Mouse (Mus musculus) gastrocnemius, postnatal 10 days (tissue): ENCODE results near the gene 1700028P14Rik. TPM values are rescaled to one million over a fixed set of nuclear protein-coding genes. Genes with fewer than 3 reads are reported as not detected.

ENCODE experiments used
- DNase-seq: peaks from one replicate; pipeline ENCODE4 v3.0.0; 2021; ENCODE audit warnings: mixed read lengths
- total RNA-seq, 2 experiments: library from RNA; stranded (reverse); gene quantifications; 2 replicates each; pipeline ENCODE4 v1.2.3; 2021

1700028P14Rik gene
- total RNA-seq, 2 experiments from 2014 or later: not detected

- DNase-seq: no peak
Measured at GRCm38 (mm10) chr19:23607951-23608350, 44.7 kb downstream of the 1700028P14Rik start.

- DNase-seq: no peak
Measured at GRCm38 (mm10) chr19:23594950-23595349, 57.7 kb downstream of the 1700028P14Rik start.

GRCm38 (mm10) chr19:23578606-23579355 lies 73.8 kb downstream of the 1700028P14Rik start:
- no peak for DNase-seq

DNA sequence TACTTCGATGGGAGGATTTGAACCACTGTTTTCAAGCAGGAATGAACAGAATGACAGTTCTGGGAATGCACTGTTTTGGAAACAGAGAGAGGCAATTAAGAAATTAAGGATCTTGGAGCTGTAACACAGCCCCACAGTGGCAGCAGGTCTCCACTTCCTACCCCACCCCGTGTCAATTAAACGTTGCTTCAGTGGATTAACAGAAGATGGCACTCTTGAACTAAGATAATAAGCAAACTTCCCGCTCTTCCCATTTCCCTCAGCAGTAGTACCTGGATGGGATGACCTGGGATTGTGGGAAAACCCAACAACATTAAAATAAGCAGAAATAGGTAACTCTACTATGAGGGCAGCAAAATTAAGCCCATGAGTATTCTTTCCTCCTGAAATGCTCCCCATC lies 75.9 kb downstream of the 1700028P14Rik start:
- no peak for DNase-seq

DNA sequence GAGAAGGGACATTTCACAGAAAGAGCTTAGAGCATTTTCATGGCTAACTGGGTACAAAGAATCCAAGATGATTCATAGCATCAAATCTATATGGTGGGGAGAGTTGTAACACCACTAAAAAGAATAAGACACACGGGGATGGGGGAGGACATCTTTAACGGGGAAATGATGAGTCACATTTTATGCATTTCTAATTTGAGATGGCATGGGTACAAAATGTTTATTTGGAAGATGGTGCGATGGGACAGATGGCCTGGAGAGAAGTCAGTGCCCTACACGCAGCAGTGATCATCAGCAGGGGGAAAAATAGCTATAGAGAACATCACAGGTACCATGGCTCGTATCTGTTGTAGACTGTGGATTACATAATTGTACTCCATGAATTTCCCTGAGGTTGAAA lies 88.9 kb downstream of the 1700028P14Rik start:
- no peak for DNase-seq

- DNase-seq: no peak
Measured at GRCm38 (mm10) chr19:23562588-23562987, 90.0 kb downstream of the 1700028P14Rik start.

DNA sequence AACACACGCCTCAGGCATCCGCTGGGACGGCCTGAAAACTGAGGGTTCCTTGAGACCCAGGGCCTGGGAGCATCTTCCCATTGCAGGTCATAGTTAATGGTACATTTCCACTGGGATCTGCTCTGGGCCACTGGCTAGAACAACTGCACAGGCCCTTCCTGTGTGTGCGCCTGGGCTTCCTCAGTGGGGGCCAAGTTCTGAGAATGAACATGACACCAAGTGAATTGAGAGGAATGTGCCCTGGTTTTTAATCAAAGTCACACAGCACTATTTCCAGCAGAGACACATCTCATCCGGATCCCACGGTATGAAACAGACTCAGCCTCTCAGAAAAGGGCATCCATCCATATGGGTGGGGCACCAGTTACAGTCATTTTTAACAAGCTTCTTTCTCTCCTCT lies 90.6 kb downstream of the 1700028P14Rik start:
- DNase-seq: no peak

DNA sequence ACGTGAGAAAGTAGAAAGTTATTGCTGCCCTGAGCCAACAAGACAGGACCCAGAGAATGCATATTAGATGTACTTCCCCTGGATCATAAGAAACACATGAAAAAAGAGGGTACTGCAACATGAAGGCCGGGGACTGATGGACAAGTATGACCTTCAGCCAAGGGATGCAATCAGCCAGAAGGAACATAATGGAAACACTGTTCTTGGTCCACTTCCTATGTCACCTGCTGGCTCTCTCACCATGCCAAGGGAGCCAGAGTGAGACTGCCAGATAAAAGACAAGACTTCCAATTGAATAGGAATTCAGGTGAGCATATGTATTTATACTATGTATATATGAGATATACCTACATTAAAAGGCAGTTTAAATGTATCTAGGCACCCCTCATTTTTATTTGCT lies 99.2 kb downstream of the 1700028P14Rik start:
- no peak for DNase-seq

DNA sequence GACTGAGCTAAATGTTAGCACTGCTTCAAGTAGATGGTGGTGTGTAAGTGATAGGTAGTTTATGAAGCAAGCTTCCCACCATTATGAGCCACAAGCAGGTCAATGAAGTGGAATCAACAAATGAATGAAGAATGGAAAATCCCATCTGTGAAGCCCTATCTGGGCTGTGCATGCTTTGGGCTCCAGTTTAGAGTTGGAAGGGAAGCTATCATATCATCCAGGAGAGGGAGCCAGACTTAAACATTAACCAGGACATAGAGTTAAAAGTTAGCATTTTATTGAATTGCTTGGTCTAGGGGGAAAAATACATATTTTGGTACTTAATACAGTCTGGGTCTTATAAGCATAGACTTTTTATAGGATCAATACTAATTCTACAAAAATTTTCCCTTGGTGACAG lies 107.0 kb downstream of the 1700028P14Rik start:
- no peak for DNase-seq

DNA sequence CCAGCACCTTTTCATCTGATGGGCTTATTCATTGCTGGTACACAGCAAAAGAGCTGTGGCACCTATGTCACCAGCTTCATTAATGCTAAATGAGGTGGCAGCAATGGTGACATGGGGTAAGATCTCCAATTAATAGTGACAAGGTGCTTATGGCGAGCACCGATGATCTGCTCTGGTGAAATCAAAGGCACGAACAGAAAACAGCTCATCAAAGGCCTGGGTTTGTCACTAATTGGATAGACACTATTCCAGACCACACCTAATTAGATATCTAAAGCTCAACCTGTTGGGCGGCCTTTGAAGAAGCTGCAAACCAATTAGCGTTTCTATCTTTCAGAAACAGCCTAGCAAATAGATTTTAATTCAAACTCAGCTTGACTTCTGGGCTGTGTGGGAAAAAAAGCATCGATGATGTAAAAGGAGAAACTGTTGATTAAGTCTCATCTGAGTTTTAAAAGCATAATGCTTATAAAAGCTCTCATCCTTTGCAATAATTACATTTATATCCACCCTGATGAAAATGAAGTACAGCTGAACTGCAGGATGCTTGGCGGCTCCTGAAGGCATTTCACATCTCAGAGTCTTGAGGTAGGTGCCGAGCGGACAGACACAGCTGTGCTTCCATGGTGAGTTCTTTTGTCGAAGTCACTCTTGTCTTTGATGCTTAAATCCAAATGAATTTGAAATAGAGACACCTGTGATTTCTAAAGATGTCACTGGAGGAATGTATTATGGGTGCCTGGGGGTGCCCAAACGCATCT lies 109.2 kb downstream of the 1700028P14Rik start:
- no peak for DNase-seq

DNA sequence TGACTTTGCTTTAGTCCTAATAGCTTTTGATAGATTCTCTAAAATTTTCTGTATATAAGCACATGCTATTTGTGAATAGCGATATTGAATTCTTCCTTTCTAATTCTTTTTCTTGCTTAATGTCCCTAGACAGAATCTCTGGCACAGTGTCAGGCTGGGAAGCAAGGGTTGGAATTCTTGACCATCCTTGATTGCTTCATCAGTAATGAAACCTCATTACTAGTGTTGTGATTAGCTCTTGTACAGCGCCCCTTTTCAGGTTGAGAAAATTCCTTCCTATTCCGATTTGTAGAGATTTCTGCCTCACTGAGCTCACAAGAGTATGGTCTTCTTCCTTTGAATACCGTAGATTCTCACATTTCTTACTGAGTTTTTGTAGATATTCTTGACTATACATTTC lies 109.9 kb downstream of the 1700028P14Rik start:
- DNase-seq: no peak

DNA sequence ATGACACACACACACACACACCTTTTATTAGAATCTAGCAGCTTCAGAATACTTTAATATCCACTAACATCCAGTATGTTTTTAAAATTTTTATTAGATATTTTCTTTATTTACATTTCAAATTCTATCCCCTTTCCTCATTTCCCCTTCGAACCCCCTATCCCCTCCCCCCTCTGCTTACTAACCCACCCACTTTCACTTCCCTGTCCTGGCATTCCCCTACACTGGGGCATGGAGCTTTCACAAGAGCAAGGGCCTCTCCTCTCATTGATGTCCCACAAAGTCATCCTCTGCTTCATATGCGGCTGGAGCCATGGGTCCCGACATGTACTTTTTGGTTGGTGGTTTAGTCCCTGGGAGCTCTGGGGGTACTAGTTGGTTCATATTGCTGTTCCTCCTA lies 116.9 kb downstream of the 1700028P14Rik start:
- no peak for DNase-seq

- no peak for DNase-seq
Measured at GRCm38 (mm10) chr19:23531899-23532298, 120.7 kb downstream of the 1700028P14Rik start.

DNA sequence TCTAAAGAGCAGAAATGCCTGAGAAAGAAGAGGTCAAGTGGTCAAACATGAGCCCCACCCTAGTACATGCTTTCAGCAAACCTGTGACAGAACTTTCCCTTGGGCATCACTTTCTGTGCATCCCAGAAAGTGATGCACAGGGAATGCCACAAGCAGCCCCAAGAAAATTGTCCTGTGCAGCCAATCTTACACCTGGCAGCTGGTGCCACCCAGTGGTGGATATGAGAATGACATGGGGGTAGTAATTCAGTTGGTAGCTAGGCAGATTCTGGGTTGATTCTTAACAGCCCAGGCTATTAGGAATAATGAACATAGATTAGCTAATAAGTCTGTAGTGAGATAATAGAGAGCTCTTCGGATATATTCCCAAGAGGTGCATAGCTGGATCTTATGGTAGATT lies 128.9 kb downstream of the 1700028P14Rik start:
- DNase-seq: peak; percentile 80

GRCm38 (mm10) chr19:23521831-23522230 lies 130.8 kb downstream of the 1700028P14Rik start:
- DNase-seq: no peak

DNA sequence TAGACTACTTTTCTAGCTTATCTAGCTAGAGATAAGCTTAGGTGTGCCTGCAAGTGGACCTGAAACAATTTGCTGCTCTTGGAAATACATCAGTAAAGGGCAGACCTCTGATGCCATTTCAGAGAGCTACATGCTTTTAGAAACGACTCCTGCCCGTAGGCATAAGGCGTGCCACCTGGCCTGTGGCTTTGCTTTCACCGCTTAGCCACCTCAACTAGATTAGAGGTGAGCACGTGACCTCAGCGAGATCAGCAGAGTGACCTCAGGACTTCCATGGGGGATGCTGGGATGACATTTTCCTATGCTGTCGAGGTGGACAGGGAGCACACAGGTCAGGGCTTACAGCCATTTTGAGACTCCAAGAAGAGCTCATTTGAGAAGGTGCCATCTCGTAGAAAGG lies 131.5 kb downstream of the 1700028P14Rik start:
- no peak for DNase-seq

DNA sequence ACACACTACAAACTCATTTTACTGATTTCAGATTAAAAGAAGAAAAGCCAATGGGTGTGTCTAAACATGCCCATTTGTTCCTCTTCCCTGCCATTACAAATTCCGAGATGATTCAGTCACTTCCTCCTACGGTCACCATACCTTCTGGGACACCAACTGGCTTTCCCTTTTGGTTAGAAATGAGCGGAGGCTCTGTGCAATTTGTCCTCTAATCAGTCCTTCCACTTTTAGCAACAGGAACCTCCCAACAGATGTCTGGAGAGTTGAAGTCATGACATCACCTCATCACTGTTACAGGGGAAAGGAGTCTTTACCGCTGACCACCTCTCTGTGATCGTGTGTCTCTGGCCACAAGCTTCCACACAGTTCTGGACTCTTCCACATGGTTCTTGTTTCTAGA lies 132.0 kb downstream of the 1700028P14Rik start:
- no peak for DNase-seq

DNA sequence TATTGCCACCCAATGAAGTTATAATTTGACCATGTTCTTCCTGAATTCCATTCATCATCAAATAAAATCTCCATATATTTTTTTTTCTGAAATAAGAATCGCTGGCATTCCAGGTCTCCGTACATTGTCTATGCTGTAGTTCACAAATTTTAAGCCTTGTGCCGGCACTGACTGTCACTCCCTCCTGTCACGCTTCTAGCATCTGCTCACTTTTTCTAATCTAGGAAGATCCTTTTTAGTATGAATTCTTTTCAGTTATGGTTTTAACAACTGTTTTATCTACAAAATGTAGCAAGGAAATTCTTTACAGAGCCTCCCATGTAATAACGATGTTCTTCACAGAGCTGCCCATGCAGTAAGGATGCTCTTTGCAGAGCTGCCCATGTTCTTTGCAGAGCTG lies 134.1 kb downstream of the 1700028P14Rik start:
- DNase-seq: no peak

GRCm38 (mm10) chr19:23511303-23511702 lies 141.3 kb downstream of the 1700028P14Rik start:
- no peak for DNase-seq
